Mouse (Mus musculus) bone marrow, adult 2 months (tissue): ENCODE data around the gene Ncoa4.

Experiments
- CTCF ChIP-seq: fragments of 200-500 bp; IDR thresholded peaks from 2 replicates; pipeline ENCODE4 v1.5.1; 2011; ENCODE audit warnings: low read length, control low read depth; ENCODE audit not compliant: control insufficient read depth, insufficient read depth
- POLR2A ChIP-seq: fragments of 200-500 bp; IDR thresholded peaks from 2 replicates; pipeline ENCODE4 v1.6.1; 2011; ENCODE audit warnings: low read depth, mild to moderate bottlenecking, control low read depth, low read length, borderline replicate concordance; ENCODE audit not compliant: control insufficient read depth

GRCm38 (mm10) chr14:32131836-32132235 is 27.8 kb upstream of the Ncoa4 start:
- TF ChIP-seq POLR2A (no peak), CTCF (no peak)
